Mouse (Mus musculus) kidney, adult 2 months (tissue): ENCODE data around the gene Ric8b.

ENCODE experiments used
- CTCF ChIP-seq: fragments of 200-500 bp; conservative IDR thresholded peaks from 2 replicates; pipeline ENCODE4 v1.5.1; 2011; ENCODE audit warnings: low read depth, mild to moderate bottlenecking, control low read depth, low read length, moderate library complexity, mixed read lengths; ENCODE audit not compliant: insufficient read depth, insufficient read length
- POLR2A ChIP-seq: fragments of 200-500 bp; IDR thresholded peaks from one replicate; pipeline ENCODE4 v1.6.1; 2011; ENCODE audit warnings: low read depth, low read length, control low read depth

DNA sequence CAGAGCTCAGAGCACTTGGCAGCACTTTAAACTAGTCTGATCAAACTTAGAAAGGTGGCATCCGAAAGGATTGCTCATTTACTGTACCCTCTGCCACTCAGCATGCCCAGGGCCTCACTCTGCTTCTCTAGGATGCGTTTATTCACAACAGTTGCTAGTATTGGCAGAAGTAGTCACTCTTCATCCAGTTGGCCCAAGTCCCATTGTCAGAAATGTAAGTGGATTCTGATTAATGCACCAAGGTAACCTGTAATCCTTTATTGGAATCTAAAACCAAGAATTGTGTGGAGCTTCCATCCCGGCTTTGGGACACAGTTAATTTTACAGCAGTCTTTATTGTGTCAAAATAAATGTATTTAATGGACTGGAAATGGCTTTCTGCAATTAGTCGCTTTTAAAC is 76.9 kb downstream of the Ric8b start:
- TF ChIP-seq CTCF (no peak), POLR2A (no peak)
